Comparison of ENCODE assay signal across 8 mouse cellular contexts in genomic region chr16:94713480-94714094, GRCm38 (mm10).
DNase-seq lines count a peak whose midpoint lies in the region; ATAC-seq and TF ChIP-seq lines count a peak whose summit lies in the region.

No protein-coding gene starts in this region.

- peak in 1 of 2 experiments; percentile 80; a peak in 2 of 4 replicates for TF ChIP-seq CTCF in CH12.LX (conservative IDR thresholded peaks at IDR 0.05 in 1 of 2, IDR thresholded peaks at IDR 0.05 in 1 of 2; ENCODE audit: low read depth in 2 of 2, low read length in 2 of 2)
- TF ChIP-seq CTCF in liver, embryonic 14.5 days (IDR thresholded peaks at IDR 0.05; ENCODE audit: low read depth): peak; percentile 83
- TF ChIP-seq CTCF in stomach, postnatal 0 days (IDR thresholded peaks at IDR 0.05; ENCODE audit: low read depth): peak; percentile 99

- TF ChIP-seq EP300 in CH12.LX (IDR thresholded peaks at IDR 0.05; ENCODE audit: low read length): no peak
- TF ChIP-seq EP300 in liver, embryonic 14.5 days (IDR thresholded peaks at IDR 0.05; ENCODE audit: low read depth): no peak
- TF ChIP-seq EP300 in stomach, postnatal 0 days (optimal IDR thresholded peaks at IDR 0.05): no peak

- dilution Hi-C loops in CH12.LX (cut with MboI; ENCODE audit: extremely low pct_ligation_motif_present, extremely low pct_unique_long_range_greater_than_20kb, low sequenced_read_pairs): no loop called here

- H3K4me2 ChIP-seq in CH12.LX (ENCODE audit: insufficient read depth, low read depth, poor library complexity, severe bottlenecking): no peak overlapping the region
- peak overlapping the region; percentile 51 for H3K4me2 ChIP-seq in forebrain, embryonic 14.5 days (ENCODE audit: low read length)
- peak overlapping the region; percentile 29; the same call in 1 of the 2 replicates for H3K4me2 ChIP-seq in liver, embryonic 14.5 days (ENCODE audit: low read depth)
- peak overlapping the region; percentile 56 for H3K4me2 ChIP-seq in neural tube, embryonic 13.5 days
- peak overlapping the region; percentile 55 for H3K4me2 ChIP-seq in stomach, postnatal 0 days (replicated peaks; ENCODE audit: low read depth)

- no peaks in the 10 kb centered on the region for H3K36me3 ChIP-seq in CH12.LX (replicated peaks in 1 of 2; ENCODE audit: control insufficient read depth in 1 of 2, insufficient read depth in 1 of 2, low read length in 1 of 2)
- no peaks in the 10 kb centered on the region for H3K36me3 ChIP-seq in forebrain, embryonic 14.5 days (ENCODE audit: control insufficient read depth, insufficient read depth, low read length)
- no peaks in the 10 kb centered on the region for H3K36me3 ChIP-seq in liver, embryonic 14.5 days (replicated peaks; ENCODE audit: control insufficient read depth, insufficient read depth, low read depth)
- no peaks in the 10 kb centered on the region for H3K36me3 ChIP-seq in neural tube, embryonic 13.5 days
- H3K36me3 ChIP-seq in stomach, postnatal 0 days (ENCODE audit: control insufficient read depth, insufficient read depth, low read length): no peaks in the 10 kb centered on the region

- H3K4me3 ChIP-seq in CH12.LX (replicated peaks in 1 of 3; ENCODE audit: low read depth in 2 of 3, low read length in 2 of 3, poor library complexity in 1 of 3): no peak overlapping the region
- peak overlapping the region; percentile 15 for H3K4me3 ChIP-seq in forebrain, embryonic 14.5 days (ENCODE audit: low read depth, low read length)
- H3K4me3 ChIP-seq in liver, embryonic 14.5 days (ENCODE audit: insufficient read depth in 1 of 2, low read depth in 2 of 2, low read length in 2 of 2): no peak overlapping the region
- H3K4me3 ChIP-seq in neural tube, embryonic 13.5 days: peak overlapping the region; percentile 25
- 0 out of 2 replicates have a peak overlapping the region, but pooled peaks have one; percentile 13 for H3K4me3 ChIP-seq in stomach, postnatal 0 days (ENCODE audit: low read depth, low read length)

- TF ChIP-seq POLR2A in CH12.LX (IDR thresholded peaks at IDR 0.05; ENCODE audit: low read depth, low read length): no peak

- H3K79me2 ChIP-seq in CH12.LX (replicated peaks; ENCODE audit: control insufficient read depth, extremely low read depth, insufficient read depth, poor library complexity, severe bottlenecking): no peaks in the 10 kb centered on the region

- WGBS in forebrain, embryonic 14.5 days: 9% methylated on average over 25 of the region's 25 CpGs
- 9% methylated on average over 25 of the region's 25 CpGs for WGBS in liver, embryonic 14.5 days (ENCODE audit: insufficient replicate concordance)
- WGBS in neural tube, embryonic 13.5 days: 11% methylated on average over 25 of the region's 25 CpGs
- 6% methylated on average over 25 of the region's 25 CpGs for WGBS in stomach, postnatal 0 days

- ATAC-seq in forebrain, embryonic 14.5 days: peak; percentile 94
- ATAC-seq in liver, embryonic 14.5 days (ENCODE audit: insufficient read depth): peak; percentile 50; the same call in 1 of the 2 replicates
- ATAC-seq in neural tube, embryonic 13.5 days (ENCODE audit: low read depth): peak; percentile 87
- ATAC-seq in stomach, postnatal 0 days (ENCODE audit: low FRiP score, low TSS enrichment): peak; percentile 95

- H3K27ac ChIP-seq in CH12.LX (ENCODE audit: insufficient read depth, low read depth): no peak overlapping the region
- H3K27ac ChIP-seq in forebrain, embryonic 14.5 days (ENCODE audit: low read depth, low read length): no peak overlapping the region
- no peak overlapping the region for H3K27ac ChIP-seq in liver, embryonic 14.5 days
- no peak overlapping the region for H3K27ac ChIP-seq in neural tube, embryonic 13.5 days (replicated peaks)
- no peak overlapping the region for H3K27ac ChIP-seq in stomach, postnatal 0 days (replicated peaks)

- peaks cover 20% of the 10 kb centered on the region for H3K9me3 ChIP-seq in CH12.LX (replicated peaks; ENCODE audit: low read length)
- H3K9me3 ChIP-seq in forebrain, embryonic 14.5 days (replicated peaks; ENCODE audit: control insufficient read depth, low read length): no peaks in the 10 kb centered on the region
- H3K9me3 ChIP-seq in liver, embryonic 14.5 days (ENCODE audit: control insufficient read depth, low read length): no peaks in the 10 kb centered on the region
- peaks cover 7% of the 10 kb centered on the region; the same call in 1 of the 2 replicates for H3K9me3 ChIP-seq in neural tube, embryonic 13.5 days
- H3K9me3 ChIP-seq in stomach, postnatal 0 days (ENCODE audit: control insufficient read depth, low read length): no peaks in the 10 kb centered on the region; the same call in 1 of the 2 replicates

- in situ Hi-C loops in CH12.LX (cut with MboI; ENCODE audit: low pct_ligation_motif_present, low pct_unique_long_range_greater_than_20kb, low sequenced_read_pairs): no loop called here

- H3K27me3 ChIP-seq in CH12.LX (replicated peaks): no peaks in the 10 kb centered on the region
- H3K27me3 ChIP-seq in forebrain, embryonic 14.5 days (replicated peaks; ENCODE audit: control insufficient read depth, insufficient read depth, low read length): no peaks in the 10 kb centered on the region
- no peaks in the 10 kb centered on the region for H3K27me3 ChIP-seq in liver, embryonic 14.5 days (ENCODE audit: control insufficient read depth, insufficient read depth, low read length)
- no peaks in the 10 kb centered on the region for H3K27me3 ChIP-seq in neural tube, embryonic 13.5 days
- H3K27me3 ChIP-seq in stomach, postnatal 0 days (ENCODE audit: control insufficient read depth, insufficient read depth, low read length): no peaks in the 10 kb centered on the region

- DNase-seq in CH12.LX (ENCODE audit: extremely low read depth): no peak
- DNase-seq in cerebellum, adult 11 months: peak; percentile 85
- DNase-seq in forebrain, embryonic 14.5 days (ENCODE audit: low spot score): peak; percentile 85
- peak; percentile 85 to 88 for DNase-seq in heart, postnatal 10 days
- DNase-seq in kidney, postnatal 36 days: peak; percentile 69 to 91
- DNase-seq in liver, embryonic 14.5 days (ENCODE audit: low read depth in 3 of 3, low spot score in 3 of 3): no peak
- peak; percentile 90 for DNase-seq in stomach, postnatal 0 days (ENCODE audit: low spot score)

- H3K9ac ChIP-seq in CH12.LX (ENCODE audit: insufficient read depth, low read depth): no peak overlapping the region
- peak overlapping the region; percentile 45; the same call in 1 of the 2 replicates for H3K9ac ChIP-seq in forebrain, embryonic 14.5 days (ENCODE audit: low read length)
- H3K9ac ChIP-seq in liver, embryonic 14.5 days (replicated peaks): no peak overlapping the region
- H3K9ac ChIP-seq in neural tube, embryonic 13.5 days: peak overlapping the region; percentile 64
- H3K9ac ChIP-seq in stomach, postnatal 0 days (ENCODE audit: low read length): peak overlapping the region; percentile 43; the same call in 1 of the 2 replicates

- H3K4me1 ChIP-seq in CH12.LX (ENCODE audit: control insufficient read depth in 1 of 2, insufficient read depth in 2 of 2): no peaks in the 10 kb centered on the region; a peak in 1 of 4 replicates
- H3K4me1 ChIP-seq in forebrain, embryonic 14.5 days (ENCODE audit: control insufficient read depth, insufficient read depth, low read length): 0 out of 2 replicates have a peak, but pooled peaks cover 4% of the 10 kb centered on the region
- H3K4me1 ChIP-seq in liver, embryonic 14.5 days (replicated peaks; ENCODE audit: control insufficient read depth in 2 of 2, insufficient read depth in 2 of 2, low read length in 1 of 2): no peaks in the 10 kb centered on the region
- peaks cover 22% of the 10 kb centered on the region for H3K4me1 ChIP-seq in neural tube, embryonic 13.5 days (replicated peaks)
- H3K4me1 ChIP-seq in stomach, postnatal 0 days (replicated peaks; ENCODE audit: control insufficient read depth, insufficient read depth): no peaks in the 10 kb centered on the region

- TF ChIP-seq RAD21 in CH12.LX (IDR thresholded peaks at IDR 0.05; ENCODE audit: low read depth, low read length): peak; percentile 43

- intact Hi-C loops in heart, postnatal 10 days (cut with DNase I): loop anchor here (5.0 kb wide), 2 partner anchors 141 to 201 kb away; partner anchors contain the start of gene Dyrk1a

TF ChIP-seq in CH12.LX, 34 proteins besides CTCF, POLR2A, EP300 and RAD21:
- TF ChIP-seq SMC3 (IDR thresholded peaks at IDR 0.05; ENCODE audit: low read depth, low read length): peak; percentile 73
- no peak for TF ChIP-seq ZC3H11A (IDR thresholded peaks at IDR 0.05; ENCODE audit: low read depth, low read length)
- TF ChIP-seq NRF1 (IDR thresholded peaks at IDR 0.05; ENCODE audit: low read depth, low read length): peak; percentile 88

Comparison
In these comparisons a context has a peak if more than half of its experiments do, and no peak if none do; other contexts are left out.
1. DNase-seq: peak in cerebellum, adult 11 months (single experiment), forebrain, embryonic 14.5 days (single experiment), heart, postnatal 10 days (2 of 2), kidney, postnatal 36 days (2 of 2) and stomach, postnatal 0 days (single experiment); none in CH12.LX (single experiment) and liver, embryonic 14.5 days (0 of 3).
2. H3K4me3 ChIP-seq: peak in forebrain, embryonic 14.5 days (single experiment), neural tube, embryonic 13.5 days (single experiment) and stomach, postnatal 0 days (single experiment); none in CH12.LX (0 of 3) and liver, embryonic 14.5 days (0 of 2).
3. H3K9ac ChIP-seq: peak in forebrain, embryonic 14.5 days (single experiment), neural tube, embryonic 13.5 days (single experiment) and stomach, postnatal 0 days (single experiment); none in CH12.LX (single experiment) and liver, embryonic 14.5 days (single experiment).
4. Peak in every context shown above with its lines, with median percentiles within 50 percentile points of each other: ATAC-seq.